Mouse (Mus musculus): ENCODE measurements around the gene Tubgcp4.
"Not testable (repeated sequence)": the region's sequence is repeated elsewhere in the genome, so short reads cannot be mapped to it uniquely, and the experiment has no call there.

Gene Tubgcp4

GRCm38 (mm10) chr2:121170481-121170971 lies at the start of gene Tubgcp4:
Gene Tubgcp4, plus strand, starts transcription at chr2:121170654.
- DNase-seq = peak; percentile 70

- DNase-seq = not testable (repeated sequence)
These were observed 44.2 kb upstream of the Tubgcp4 start for GRCm38 (mm10) chr2:121126302-121126701.

GRCm38 (mm10) chr2:121127536-121127935 lies 42.9 kb upstream of the Tubgcp4 start:
- DNase-seq = peak; percentile 15

- DNase-seq = no peak
These were observed 41.4 kb upstream of the Tubgcp4 start for GRCm38 (mm10) chr2:121128865-121129620.

- no peak for DNase-seq
These were observed 37.6 kb upstream of the Tubgcp4 start for GRCm38 (mm10) chr2:121132822-121133221.

- no peak for DNase-seq
These were observed 33.1 kb upstream of the Tubgcp4 start for GRCm38 (mm10) chr2:121137371-121137770.

GRCm38 (mm10) chr2:121139266-121140017 lies 31.0 kb upstream of the Tubgcp4 start:
- DNase-seq = peak; percentile 75

GRCm38 (mm10) chr2:121140018-121140882 lies 30.2 kb upstream of the Tubgcp4 start, which contains the start of the genes Adal and Lcmt2:
Gene Adal, plus strand, starts transcription at chr2:121140428.
Gene Lcmt2, minus strand, starts transcription at chr2:121140653.
- DNase-seq = peak; percentile 93

- DNase-seq = no peak
These were observed 29.0 kb upstream of the Tubgcp4 start for GRCm38 (mm10) chr2:121141216-121142035.

- DNase-seq = no peak
These were observed 28.0 kb upstream of the Tubgcp4 start for GRCm38 (mm10) chr2:121142415-121142814.

- no peak for DNase-seq
These were observed 20.8 kb upstream of the Tubgcp4 start for GRCm38 (mm10) chr2:121149679-121150078.

GRCm38 (mm10) chr2:121153100-121153499 lies 17.4 kb upstream of the Tubgcp4 start:
- no peak for DNase-seq

- DNase-seq = no peak
These were observed 1.3 kb upstream of the Tubgcp4 start for GRCm38 (mm10) chr2:121169173-121169572.

GRCm38 (mm10) chr2:121169902-121170301 lies 552 bp upstream of the Tubgcp4 start:
- DNase-seq = peak; percentile 54

GRCm38 (mm10) chr2:121170980-121171742 lies 707 bp downstream of the Tubgcp4 start, which contains the start of gene Zscan29:
Gene Zscan29, minus strand, starts transcription at chr2:121171125.
- peak; percentile 95 for DNase-seq

- no peak for DNase-seq
These were observed 8.5 kb downstream of the Tubgcp4 start for GRCm38 (mm10) chr2:121178828-121179479.

GRCm38 (mm10) chr2:121183431-121183830 lies 13.0 kb downstream of the Tubgcp4 start:
- DNase-seq = peak; percentile 22

GRCm38 (mm10) chr2:121184142-121184541 lies 13.7 kb downstream of the Tubgcp4 start:
- DNase-seq = no peak

- DNase-seq = no peak
These were observed 18.1 kb downstream of the Tubgcp4 start for GRCm38 (mm10) chr2:121188530-121188929.

GRCm38 (mm10) chr2:121195466-121195865 lies 25.0 kb downstream of the Tubgcp4 start:
- no peak for DNase-seq

Measured in kidney, postnatal 10 days (tissue).